Mouse (Mus musculus) liver, postnatal 0 days (tissue): ENCODE results near the gene Hoxa13.

Source experiments
- CTCF ChIP-seq: sonication (generic); IDR thresholded peaks from 2 replicates; pipeline ENCODE4 v1.5.1; 2016; ENCODE audit warnings: antibody characterized with exemption, low read depth
- EP300 ChIP-seq: IDR thresholded peaks from 2 replicates; pipeline ENCODE4 v1.6.1; 2016; ENCODE audit warnings: antibody characterized with exemption, low read depth, mild to moderate bottlenecking

DNA sequence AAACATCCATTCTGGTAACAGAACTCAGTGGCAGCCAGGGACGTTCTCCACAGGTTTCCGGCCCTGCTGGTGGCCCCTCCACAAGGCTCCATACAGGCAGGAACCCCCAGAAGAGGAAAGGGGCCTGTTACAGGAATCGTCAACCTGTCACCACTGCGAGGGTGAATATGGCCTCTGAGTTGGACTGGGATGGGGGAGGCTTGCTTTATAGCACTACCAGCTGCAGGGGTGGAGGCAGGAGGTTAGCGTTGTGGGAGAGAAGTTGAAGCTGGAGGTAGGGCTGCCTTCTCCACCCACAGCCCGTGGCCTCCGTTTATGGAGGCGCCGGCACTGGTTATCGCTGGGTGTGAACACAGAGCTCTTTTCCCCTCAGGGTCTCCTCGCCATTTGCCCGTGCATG, 20.4 kb upstream of the Hoxa13 start:
- TF ChIP-seq CTCF (no peak), EP300 (no peak)
